Mouse (Mus musculus) lung, postnatal 0 days (tissue): ENCODE results near the gene Slc41a2.

Experiments used
- CTCF ChIP-seq: IDR thresholded peaks from 2 replicates; pipeline ENCODE4 v1.5.1; 2016; ENCODE audit warnings: antibody characterized with exemption, mild to moderate bottlenecking
- EP300 ChIP-seq: IDR thresholded peaks from 2 replicates; pipeline ENCODE4 v1.6.1; 2016; ENCODE audit warnings: antibody characterized with exemption, mild to moderate bottlenecking, control low read depth

GRCm38 (mm10) chr10:83326648-83327285 is 10.9 kb downstream of the Slc41a2 start:
- TF ChIP-seq CTCF (no peak), EP300 (no peak)
